Mouse (Mus musculus) liver, embryonic 11.5 days (tissue): ENCODE measurements at regions not wholly inside any gene's neighbourhood (a gene's known extent, or its start where the extent isn't known, plus 50 kb on each side); places are given as distances from the start of the nearest gene placed in this dataset.
"Not testable (repeated sequence)": the region's sequence is repeated elsewhere in the genome, so short reads cannot be mapped to it uniquely, and the experiment has no call there.

Source experiments
- ATAC-seq: fragments of 200-750 bp; cut with Nextera tagmentation; replicated peaks from 2 replicates; pipeline ENCODE4 v1.8.0; 2017; ENCODE audit warnings: moderate number of reproducible peaks, mild to moderate bottlenecking, moderate TSS enrichment, moderate library complexity; ENCODE audit not compliant: low FRiP score
- DNase-seq: peaks from one replicate; pipeline ENCODE4 v3.0.0-alpha.2; 2017; ENCODE audit warnings: low spot score
- H3K27ac ChIP-seq: fragments of 300-500 bp; sonication (generic); 2 replicates; pipeline ENCODE4 v1.5.1; 2014; ENCODE audit warnings: mild to moderate bottlenecking, low read depth, low read length, control low read depth
- H3K27me3 ChIP-seq: fragments of 300-500 bp; sonication (generic); replicated peaks from 2 replicates; pipeline ENCODE4 v1.6.1; 2014; ENCODE audit warnings: low read length, mixed read lengths; ENCODE audit not compliant: control insufficient read depth, insufficient read depth
- H3K36me3 ChIP-seq: fragments of 300-500 bp; sonication (generic); 2 replicates; pipeline ENCODE4 v1.6.1; 2014; ENCODE audit warnings: mild to moderate bottlenecking, low read length, moderate library complexity, mixed read lengths; ENCODE audit not compliant: control insufficient read depth, insufficient read depth
- H3K4me1 ChIP-seq: fragments of 300-500 bp; sonication (generic); replicated peaks from 2 replicates; pipeline ENCODE4 v1.6.1; 2014; ENCODE audit warnings: low read length, mixed read lengths; ENCODE audit not compliant: control insufficient read depth, insufficient read depth
- H3K4me2 ChIP-seq: fragments of 300-500 bp; sonication (generic); 2 replicates; pipeline ENCODE4 v1.6.1; 2014; ENCODE audit warnings: mild to moderate bottlenecking, control low read depth, moderate library complexity
- H3K4me3 ChIP-seq: fragments of 300-500 bp; sonication (generic); 2 replicates; pipeline ENCODE4 v1.5.1; 2014; ENCODE audit warnings: low read depth, low read length, control low read depth
- H3K9ac ChIP-seq: fragments of 300-500 bp; sonication (generic); 2 replicates; pipeline ENCODE4 v1.6.1; 2014; ENCODE audit warnings: low read depth, low read length, control low read depth
- H3K9me3 ChIP-seq: fragments of 300-500 bp; sonication (generic); 2 replicates; pipeline ENCODE4 v1.6.1; 2016; ENCODE audit warnings: low read length, inconsistent platforms, mixed read lengths; ENCODE audit not compliant: control insufficient read depth
- WGBS: fragments of 180-500 bp; shearing (Covaris S2); extraction: QIAGEN DNeasy Blood & Tissue Kit; methylation state at CpG from one replicate; pipeline ENCODE4 v1.1.7; 2014; 5-methylcytosine and 5-hydroxymethylcytosine counted together

- 50% methylated on average over 16 of the region's 27 CpGs for WGBS
- not testable (repeated sequence) for H3K9ac ChIP-seq, H3K9me3 ChIP-seq, DNase-seq, H3K4me2 ChIP-seq, ATAC-seq, H3K27me3 ChIP-seq, H3K27ac ChIP-seq, H3K36me3 ChIP-seq, H3K4me3 ChIP-seq, H3K4me1 ChIP-seq
Measured at GRCm38 (mm10) chrX:97141170-97142085, 69.0 kb downstream of the Pgr15l start.

- Histone ChIP-seq H3K36me3 (no peaks in the 10 kb centered on the region), H3K4me3 (no peak overlapping the region), H3K4me1 (no peaks in the 10 kb centered on the region), H3K9ac (no peak overlapping the region), H3K9me3 (no peaks in the 10 kb centered on the region), H3K4me2 (peak overlapping the region; percentile 25), H3K27ac (no peak overlapping the region), H3K27me3 (no peaks in the 10 kb centered on the region)
- DNase-seq (no peak), ATAC-seq (no peak)
Measured at GRCm38 (mm10) chrX:97142237-97142636, 69.8 kb downstream of the Pgr15l start.

- no peak for ATAC-seq
- no peak overlapping the region for H3K4me2 ChIP-seq
Measured at GRCm38 (mm10) chrX:97156155-97156554, 83.8 kb downstream of the Pgr15l start.

More at GRCm38 (mm10) chrX:97156155-97156554, 83.8 kb downstream of the Pgr15l start:
- WGBS, result 79% methylated on average over 2 of the region's 2 CpGs
- Histone ChIP-seq H3K9me3 (no peaks in the 10 kb centered on the region), H3K27me3 (no peaks in the 10 kb centered on the region), H3K27ac (no peak overlapping the region), H3K4me3 (no peak overlapping the region), H3K36me3 (no peaks in the 10 kb centered on the region), H3K4me1 (no peaks in the 10 kb centered on the region), H3K9ac (no peak overlapping the region)
- DNase-seq, result no peak
